Mouse (Mus musculus): ENCODE results near the gene Shroom3.

Gene Shroom3

DNA sequence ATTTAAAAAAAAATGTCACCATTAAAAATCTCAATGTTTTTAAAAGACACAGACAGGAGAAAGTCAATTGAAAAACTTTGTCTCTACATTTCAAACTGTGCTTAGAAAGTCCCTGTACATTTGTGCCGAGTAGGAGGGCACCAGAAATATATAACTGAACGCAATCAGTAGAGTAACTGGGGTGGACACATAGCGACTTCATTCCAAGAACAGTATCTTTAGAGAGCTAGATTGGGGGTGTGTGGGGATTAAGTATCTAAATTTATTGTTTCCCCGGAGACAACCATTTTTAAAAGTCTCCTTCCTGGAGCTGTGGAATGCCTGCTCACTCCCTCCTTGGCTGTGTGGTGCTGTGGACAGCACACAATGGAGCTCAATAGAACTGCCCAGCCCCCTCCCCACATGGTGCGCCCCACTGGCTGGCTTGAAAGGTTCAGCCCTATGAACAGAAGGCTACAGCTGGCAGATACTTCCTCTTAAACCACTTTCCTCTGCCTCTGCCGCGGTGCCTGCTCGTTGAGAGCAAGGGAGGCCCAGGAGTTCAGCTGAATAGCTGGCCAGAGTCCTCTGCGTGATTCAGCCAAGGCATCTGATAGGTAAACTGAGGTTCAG lies 127.8 kb downstream of the Shroom3 start:
- DNase-seq = peak; percentile 15

DNA sequence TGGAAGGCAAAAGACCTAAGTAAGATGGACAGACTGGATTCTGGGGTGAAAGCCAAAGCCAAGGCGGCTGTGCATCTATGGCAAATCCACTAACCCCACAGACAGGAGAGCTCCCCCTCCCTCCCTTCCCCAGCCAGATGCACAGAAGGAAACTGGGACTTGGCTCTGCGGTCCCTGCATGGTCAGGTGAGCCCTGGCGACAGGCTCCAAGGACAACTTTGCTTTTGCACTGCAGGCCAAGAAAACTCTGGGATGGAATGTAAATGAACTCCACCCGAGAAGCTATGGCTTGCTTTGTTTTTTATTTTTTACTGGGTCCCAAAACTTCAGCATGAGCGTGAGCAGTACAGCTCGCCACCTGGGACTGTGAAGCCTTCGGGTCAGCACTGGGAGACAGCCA lies 128.5 kb downstream of the Shroom3 start:
- DNase-seq = no peak

DNA sequence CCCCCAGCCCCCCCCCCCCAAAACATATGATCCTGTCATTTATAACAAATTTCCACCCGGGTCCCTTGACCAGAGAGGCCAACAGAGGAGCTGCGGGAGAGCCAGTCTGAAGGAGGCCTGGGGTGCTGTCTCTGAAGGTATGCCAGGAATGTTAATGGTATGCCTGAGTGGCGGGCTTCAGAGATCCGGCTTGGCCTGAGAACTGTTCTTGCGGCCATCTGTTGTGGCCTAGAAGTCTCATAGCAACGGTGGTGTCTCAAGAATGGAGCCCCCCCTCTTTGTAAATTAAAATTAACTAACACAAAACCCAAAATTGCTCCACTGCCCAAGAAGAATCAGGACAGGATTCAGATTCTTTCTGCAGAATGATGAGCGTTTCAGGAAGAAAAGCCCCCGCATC lies 129.7 kb downstream of the Shroom3 start:
- no peak for DNase-seq

DNA sequence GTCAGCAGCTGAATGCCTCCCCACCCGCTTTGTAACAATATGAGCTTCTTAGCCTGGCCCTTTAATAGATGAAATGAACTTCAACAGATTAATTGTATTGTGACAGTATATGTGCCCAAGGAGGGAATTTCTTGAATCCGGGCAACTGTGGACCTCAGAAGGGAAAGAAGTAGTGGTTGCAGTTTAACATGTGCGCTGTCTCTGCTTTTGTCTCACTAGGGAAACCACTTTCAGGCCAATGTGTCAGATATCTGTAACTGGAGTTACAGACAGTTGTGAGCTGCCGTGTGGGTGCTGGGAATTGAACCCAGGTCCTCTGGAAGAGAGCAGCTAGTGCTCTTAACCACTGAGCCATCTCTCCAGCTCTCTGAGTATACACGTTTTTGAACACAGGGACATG lies 130.3 kb downstream of the Shroom3 start:
- DNase-seq = no peak

DNA sequence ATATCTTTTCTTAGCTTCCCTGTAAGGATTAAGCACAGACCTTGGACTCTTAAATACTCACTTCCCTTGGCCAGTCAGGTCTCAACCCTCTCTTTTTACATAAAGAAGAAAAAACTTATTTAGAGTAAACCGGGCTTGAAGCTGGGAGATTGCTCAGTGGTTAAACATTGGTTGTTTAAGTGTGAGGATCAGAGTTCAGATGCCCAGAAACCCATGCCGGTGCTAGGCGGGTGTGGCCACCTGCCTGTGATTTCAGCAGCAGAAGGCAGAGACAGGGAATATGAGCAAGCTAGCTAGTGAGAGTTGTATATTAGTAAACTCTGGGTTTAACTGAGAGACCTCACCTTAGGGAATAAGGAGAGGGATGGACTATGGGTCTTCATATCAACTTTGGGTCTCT lies 131.4 kb downstream of the Shroom3 start:
- no peak for DNase-seq

DNA sequence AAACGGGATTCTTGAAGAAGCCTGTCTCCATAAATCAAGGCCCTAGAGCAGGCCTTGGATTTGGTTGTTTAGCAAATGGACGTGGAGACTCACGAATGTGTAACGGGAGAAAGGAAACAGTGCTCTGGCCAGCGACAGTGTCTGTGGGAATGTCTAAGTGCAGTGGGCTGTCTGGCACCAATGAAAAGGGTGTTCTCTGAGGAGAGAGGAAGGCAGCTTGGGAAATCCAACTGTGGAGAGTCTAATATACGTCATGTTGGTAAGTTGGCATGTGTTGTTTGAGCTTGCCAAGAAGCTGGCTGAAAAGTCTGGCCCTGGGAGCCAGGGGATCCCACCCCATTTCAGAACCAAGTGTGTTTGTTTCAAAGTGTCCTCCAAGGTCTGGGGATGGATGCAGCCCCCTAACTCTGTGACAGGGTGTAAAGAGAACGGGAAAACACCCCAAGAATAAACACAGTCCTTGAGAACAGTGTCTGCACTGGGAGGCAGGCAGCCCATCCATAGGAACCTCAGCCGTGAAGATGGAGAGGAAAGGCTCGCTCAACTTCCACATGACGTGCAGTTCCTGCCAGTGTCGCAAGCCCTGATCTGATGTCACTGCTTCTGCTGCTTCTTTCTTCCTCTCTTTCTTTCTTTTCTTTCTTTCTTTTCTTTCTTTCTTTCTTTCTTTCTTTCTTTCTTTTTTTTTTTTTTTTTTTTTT lies 134.0 kb downstream of the Shroom3 start:
- no peak for DNase-seq

DNA sequence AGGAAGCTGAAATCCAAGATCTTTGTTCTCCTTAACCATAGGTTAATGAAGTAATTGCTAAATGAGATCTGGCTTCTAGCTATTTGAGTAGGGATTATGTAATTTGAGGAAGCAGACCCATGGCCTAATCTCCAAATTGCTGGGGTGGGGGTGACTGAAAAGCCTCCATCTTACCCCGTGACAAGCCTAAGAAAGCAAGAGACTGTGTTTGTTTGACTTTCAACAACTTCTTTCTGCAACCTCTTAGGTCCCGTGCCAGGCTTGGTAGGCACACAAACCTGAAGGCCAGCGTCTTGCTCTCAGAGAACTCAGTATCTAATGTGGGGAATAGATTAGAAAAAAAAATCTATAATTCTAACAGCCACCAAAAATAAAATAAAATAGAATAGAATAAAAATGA lies 138.1 kb downstream of the Shroom3 start:
- DNase-seq = no peak

DNA sequence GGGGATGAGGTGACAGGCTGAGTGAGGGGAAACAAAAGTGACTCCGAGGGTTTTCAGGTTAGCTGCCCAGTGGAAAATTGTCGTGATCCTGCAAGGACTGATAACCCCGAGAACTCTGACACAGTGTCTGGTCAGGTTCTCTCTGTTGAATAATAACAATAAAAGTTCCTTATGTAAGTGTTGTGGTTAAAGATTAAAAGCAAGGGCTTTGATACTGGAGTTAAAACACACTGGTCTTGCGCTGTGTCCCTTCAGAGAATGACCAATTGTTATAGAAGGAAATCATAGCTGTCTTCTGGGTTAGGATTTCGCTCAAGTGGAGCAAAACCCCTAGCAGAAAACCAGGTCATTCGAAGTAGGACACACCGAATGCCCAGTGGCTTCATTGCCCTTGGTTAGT lies 140.3 kb downstream of the Shroom3 start:
- no peak for DNase-seq

DNA sequence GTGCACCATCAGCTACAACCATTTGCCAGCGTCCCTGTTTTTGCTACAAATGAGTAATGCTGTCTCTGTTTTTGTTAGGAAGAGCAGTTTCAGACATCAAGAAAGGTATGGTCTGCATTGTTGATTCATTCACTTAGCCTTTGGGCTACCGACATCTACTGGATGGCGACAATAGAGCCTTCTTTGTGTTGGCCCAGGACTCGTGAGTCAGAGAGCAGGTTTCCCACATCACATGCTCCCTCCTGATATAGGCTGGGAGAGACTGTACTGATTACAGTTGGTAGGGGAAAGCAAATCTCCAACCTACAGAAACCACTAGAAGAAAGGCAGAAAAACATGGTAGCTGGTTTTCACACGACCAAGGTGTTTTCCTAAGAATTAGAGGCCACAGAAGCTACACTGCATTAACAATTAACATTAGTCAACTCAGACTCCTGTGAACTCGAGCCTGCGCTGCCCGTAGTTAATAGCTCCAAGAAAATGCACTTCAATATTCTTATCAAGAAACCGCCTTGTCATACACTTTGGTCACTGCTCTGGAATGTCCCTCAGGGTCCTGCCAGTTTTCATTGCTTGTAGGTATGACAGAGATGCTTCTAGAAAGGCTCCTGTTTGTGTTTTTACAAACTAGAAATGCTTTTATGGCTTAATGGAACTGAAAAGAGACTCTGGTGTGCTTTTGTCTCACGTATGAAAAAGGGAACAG lies 141.2 kb downstream of the Shroom3 start:
- DNase-seq = no peak

DNA sequence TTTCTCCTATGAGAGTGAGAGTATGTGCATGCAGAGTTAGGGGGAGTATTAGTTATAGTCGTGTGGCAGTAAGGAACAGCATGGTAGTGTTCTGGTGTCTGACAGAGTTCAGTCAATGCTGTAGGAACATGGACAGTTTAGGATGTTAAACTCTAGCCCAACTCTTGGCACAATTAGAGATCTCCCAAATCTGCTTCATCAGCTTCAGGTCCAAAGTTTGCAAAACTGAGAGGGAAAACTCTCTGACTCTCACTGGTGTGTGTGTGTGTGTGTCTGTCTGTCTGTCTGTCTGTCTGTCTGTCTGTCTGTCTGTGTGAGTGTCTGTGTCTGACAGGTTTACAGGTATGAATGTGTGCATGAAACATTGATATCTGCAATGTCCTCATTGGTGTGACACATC lies 147.2 kb downstream of the Shroom3 start:
- no peak for DNase-seq

DNA sequence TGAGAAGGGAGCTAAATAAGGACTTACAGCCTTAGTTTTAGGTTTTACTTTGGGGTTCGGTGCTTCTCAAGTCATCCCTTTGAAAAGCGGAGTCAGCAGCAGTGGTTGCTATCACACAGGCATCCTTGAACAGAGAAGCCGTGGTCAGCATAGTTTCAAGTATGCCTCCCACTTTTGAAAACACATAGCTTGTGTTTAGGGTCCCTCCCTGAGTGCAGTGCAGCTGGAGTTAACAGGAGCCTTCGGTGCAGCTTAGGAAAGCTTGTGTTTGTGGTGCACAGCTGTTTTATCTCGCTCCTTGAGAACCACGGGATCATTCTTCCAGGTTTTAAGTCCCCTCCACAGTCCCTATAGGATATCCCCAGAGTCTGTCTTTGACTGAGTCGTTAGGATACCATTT lies 151.3 kb downstream of the Shroom3 start:
- DNase-seq = no peak

DNA sequence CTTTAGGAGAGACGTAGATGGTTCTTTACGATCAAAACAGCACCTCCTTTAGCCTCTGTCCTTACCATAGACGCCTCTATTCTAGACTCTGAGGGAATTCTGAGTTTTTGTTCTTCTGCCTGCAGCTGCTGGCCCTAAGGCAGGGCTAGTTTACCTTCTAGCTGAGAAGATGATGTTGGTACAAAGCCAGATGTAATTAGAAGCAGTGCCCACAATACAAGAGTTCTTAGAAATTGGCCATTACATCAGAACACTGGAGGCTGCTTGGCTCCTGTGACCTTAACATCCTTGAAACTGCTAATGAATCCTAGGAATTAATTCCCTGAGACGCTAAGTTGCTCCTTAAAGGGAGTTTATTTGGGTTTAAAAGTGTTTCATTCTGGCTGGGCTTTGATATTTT lies 154.1 kb downstream of the Shroom3 start:
- no peak for DNase-seq

DNA sequence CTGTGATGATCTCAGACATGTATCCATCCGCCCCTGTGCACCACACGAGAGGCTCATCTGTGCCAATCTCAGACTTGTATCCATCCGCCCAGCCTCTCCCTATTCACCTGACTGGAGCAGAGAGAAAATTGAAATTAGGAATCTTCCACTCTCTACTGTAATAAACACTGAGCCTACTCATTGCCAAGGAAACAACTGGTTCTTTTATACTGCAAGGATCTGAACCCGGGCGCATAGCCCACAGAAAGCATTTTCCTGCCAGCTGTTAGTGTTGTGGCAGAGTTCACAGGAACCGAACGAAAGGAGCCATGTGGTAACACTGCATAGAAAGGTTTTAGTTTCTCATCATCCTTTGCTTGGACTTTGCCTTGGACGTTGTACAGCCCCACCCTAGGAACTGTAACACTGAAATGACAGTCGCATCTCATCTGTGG lies 155.1 kb downstream of the Shroom3 start:
- DNase-seq = no peak

DNA sequence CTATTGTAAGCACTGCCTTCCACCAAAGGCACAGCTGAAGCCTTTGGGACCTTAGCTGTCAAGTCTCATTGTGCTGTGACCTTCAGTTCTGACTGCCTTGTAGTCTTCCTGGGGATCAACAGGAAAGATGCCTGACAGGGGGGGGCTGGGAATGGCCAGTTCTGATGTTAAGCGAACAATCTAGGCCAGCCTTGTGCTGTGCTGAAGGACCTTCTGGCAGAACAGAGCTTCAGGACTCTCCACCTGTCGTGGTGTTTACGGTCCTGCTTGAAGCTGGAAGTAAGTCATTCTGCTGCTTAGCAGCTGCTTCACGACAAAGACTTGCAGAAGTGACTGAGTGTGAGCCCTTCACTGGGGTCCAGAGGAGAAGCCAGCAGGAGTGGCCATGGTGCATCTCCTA lies 156.1 kb downstream of the Shroom3 start:
- DNase-seq = no peak

DNA sequence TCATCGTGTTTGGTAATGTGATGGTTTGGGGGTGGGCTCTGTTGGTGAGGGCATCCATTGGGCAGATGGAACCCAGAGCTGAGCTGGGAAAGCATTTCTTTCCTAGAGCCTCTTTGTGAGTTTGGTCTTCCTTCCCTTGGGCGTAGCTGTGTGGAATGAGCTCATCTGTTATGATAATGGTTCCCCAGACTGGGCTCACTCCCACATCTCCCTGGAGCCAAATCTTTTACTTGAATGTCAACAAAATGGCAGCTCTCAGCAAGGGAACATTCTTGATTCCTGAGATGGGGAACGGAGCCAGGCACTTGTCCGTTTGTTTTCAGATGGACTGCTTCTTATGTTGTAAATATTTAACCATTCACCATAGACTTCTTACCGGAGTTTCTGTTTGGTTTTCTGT lies 158.2 kb downstream of the Shroom3 start:
- peak; percentile 8 for DNase-seq

DNA sequence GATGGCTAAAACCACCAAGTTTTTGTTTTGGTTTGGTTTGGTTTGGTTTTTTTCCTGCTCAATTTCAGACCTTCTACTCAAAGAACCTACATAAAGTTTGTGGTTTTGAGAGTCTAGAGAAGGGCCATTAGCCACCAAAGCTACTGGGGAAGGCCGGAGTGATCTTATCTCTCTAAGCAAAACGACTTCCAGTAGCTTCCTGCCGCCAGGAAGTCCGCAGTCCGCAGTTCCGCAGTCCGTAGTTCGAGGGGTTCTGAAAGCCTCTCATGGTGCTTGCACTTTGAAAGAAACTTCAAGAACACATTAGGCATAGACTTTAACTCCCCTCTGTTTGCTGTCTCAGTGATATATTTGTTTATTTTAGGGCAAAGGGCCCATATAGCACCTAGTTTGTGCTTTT lies 159.2 kb downstream of the Shroom3 start:
- DNase-seq = no peak

DNA sequence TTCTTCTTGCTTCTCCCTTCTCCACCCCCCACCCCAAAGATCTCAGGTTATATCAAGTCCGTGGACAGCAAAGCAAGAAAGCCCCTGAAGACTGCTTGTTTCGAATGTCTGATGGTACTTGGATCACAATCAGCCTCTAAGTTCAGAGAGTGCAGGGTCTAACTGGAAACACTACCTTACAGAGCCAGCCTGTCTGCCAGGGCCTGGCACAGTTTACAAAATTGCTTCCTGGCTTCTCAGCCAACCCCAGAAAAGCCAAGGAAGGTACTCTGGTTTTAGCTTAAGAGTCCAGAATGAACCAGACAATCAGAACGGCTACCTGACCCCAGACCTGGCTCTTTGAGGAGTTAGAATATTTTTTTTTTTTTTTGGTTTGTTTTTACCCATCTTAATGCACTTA lies 159.6 kb downstream of the Shroom3 start:
- DNase-seq = no peak

DNA sequence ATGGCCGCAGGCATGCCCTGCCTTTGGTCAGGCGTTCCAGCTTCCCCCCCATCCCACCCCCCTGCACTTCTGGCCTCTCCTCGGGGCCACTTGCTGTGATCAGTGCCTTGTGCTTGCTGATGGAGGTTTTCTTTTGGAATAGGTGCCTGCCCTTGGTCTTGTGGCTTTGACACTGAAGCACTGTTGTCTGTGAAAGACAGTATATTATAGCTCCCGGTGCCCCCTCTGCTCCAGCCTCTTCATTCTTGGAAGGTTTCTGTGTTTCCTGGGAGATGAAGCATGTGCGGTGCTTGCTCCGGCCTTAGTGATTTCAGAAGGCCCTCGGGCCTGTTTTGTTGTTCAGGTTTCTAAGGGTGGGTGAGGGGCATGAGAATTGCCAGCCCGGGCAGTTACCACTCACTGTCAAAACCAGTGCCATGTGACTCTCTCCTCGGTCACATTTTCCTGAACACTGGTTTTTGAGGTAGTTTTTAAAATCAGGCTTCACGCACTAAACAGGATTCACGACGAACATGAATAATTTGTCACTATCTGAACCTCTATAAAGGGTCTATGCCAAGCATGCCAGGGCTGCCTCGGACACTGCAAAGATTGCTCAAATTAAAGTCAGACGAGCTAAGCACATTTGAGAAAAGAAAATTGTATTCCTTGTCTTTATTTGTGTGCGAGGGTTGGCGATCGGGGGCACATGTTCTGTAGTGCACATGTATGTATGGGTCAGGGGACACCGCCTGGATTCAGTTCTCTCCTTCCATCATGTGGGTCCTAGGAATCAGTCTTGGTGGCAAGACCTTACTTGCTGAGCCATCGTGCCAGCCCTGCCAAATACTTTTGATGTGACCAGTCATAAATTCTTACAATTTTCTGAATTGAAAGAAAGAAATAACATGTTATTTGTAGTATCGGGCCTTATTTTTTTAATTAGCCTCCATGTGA lies 160.9 kb downstream of the Shroom3 start:
- DNase-seq = no peak

DNA sequence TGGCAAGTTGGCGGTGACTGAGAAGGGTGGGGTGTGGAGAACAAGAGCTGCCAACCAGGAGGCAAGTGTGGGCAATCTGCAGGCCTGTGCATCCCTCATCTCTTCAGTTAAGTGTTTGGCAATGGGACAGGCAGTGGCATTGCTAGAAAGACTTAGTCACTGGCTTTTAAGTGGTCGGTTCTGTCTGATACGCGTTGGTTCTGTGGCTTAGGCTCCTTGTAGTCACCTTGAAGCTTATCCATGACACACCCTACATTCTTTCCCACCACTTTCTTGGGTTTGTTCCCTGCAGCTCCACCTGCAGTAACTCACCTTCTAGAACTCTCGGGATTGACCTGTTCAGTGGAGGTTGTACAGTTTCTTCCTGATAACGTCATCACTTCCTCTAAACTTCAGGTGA lies 166.5 kb downstream of the Shroom3 start:
- DNase-seq = no peak

DNA sequence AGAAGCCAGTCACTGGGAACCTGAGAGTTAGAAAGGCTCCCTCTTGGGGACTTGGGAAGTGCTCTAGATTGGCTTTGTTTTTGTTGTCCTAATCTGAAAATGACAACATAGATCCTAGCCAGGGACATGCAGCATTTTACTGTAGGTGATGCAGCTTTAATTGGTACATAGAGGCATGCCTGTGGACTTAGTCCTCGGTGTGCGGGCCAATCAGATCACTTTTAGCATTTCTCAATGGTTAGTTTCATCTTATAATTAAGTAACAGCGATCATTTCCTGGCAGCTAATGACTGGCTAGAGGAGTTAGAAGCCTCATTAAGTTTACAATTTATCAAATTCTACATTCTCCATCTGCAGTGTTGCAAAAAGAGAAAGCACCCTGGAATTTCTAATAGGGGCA lies 167.7 kb downstream of the Shroom3 start:
- DNase-seq = no peak

DNA sequence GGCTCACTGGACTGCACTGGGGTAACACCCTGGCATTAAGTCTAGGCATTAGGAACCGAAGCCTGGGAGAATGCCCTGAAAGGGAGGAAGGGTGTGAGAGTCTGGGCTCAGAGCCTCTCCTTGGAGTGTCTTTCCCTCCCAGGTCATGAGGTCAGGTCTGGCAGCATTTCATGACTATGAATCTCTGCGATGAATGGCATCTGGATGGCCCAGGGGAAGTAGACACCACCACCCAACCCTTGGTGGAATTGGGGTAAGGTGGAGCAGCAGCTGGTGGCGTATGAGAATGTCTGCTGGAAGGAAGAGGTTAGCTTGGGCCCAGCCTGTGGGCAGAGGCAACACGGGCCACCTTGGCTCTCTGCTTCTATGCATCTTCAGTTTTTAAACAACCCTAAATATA lies 171.7 kb downstream of the Shroom3 start:
- DNase-seq = no peak

DNA sequence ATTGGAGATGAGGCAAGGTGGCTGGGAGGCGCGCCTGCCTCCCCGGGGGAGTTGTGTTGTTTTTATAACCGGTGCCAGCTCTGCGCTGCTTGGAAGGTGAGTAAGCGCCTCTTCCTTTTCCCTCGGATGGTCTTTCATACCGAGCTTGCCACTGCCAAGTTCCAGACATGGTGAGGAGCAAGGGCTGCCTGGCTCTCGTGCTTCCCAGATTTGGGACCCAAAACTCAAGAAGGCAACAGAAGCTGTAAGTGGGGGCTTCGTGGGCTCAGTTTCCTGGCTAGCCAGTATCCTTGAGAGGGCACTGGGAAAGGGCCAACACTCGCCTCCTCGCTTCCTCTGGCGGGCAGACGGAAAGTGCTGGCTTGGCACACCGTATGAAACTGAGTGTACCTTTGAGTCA lies 173.1 kb downstream of the Shroom3 start:
- peak; percentile 29 for DNase-seq

DNA sequence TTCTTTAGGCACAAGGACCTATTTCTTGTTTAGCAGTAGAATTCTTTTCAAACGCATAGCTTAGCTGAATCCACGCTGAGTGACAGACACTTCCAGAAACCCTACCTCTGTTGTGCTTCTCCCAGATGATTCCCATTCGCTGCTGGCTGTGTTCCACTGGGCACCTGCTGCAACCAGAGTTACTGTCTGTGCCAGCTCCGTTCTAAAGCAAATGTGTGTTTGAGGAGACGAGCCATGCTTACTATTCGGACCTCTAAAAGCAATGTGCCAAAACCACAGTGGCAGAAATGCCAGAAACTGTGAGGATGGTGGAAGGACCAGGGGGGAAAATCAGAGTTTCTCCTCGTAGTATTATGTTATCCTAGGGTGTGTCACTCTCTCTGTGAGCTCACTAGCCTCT lies 173.9 kb downstream of the Shroom3 start:
- peak; percentile 12 for DNase-seq
